Mouse (Mus musculus) midbrain, embryonic 16.5 days (tissue): ENCODE results near the gene Mn1. TPM values are rescaled to one million over a fixed set of nuclear protein-coding genes. Genes with fewer than 3 reads are reported as not detected.

ENCODE experiments used
- ATAC-seq: fragments of 200-750 bp; cut with Nextera tagmentation; 2 replicates; pipeline ENCODE4 v1.8.0; 2017; ENCODE audit warnings: moderate TSS enrichment
- H3K27ac ChIP-seq: fragments of 300-500 bp; sonication (generic); 2 replicates; pipeline ENCODE4 v1.5.1; 2014; ENCODE audit warnings: mild to moderate bottlenecking, low read length, mixed read lengths
- H3K27me3 ChIP-seq: fragments of 300-500 bp; sonication (generic); 2 replicates; pipeline ENCODE4 v1.6.1; 2014; ENCODE audit warnings: low read depth, low read length, mixed read lengths; ENCODE audit not compliant: control insufficient read depth, insufficient read depth
- H3K36me3 ChIP-seq: fragments of 300-500 bp; sonication (generic); 2 replicates; pipeline ENCODE4 v1.6.1; 2014; ENCODE audit warnings: mild to moderate bottlenecking, low read length, moderate library complexity, mixed read lengths; ENCODE audit not compliant: control insufficient read depth, insufficient read depth
- H3K4me1 ChIP-seq: fragments of 300-500 bp; sonication (generic); 2 replicates; pipeline ENCODE4 v1.6.1; 2014; ENCODE audit warnings: mild to moderate bottlenecking, low read length, mixed read lengths; ENCODE audit not compliant: control insufficient read depth, insufficient read depth
- H3K4me2 ChIP-seq: fragments of 300-500 bp; sonication (generic); 2 replicates; pipeline ENCODE4 v1.6.1; 2014; ENCODE audit warnings: mild to moderate bottlenecking, low read length, mixed read lengths
- H3K4me3 ChIP-seq: fragments of 300-500 bp; sonication (generic); 2 replicates; pipeline ENCODE4 v1.5.1; 2014; ENCODE audit warnings: low read depth, mild to moderate bottlenecking, low read length, moderate library complexity, mixed read lengths
- H3K9ac ChIP-seq: fragments of 300-500 bp; sonication (generic); 2 replicates; pipeline ENCODE4 v1.6.1; 2014; ENCODE audit warnings: low read depth, low read length, mixed read lengths
- H3K9me3 ChIP-seq: fragments of 300-500 bp; sonication (generic); replicated peaks from 2 replicates; pipeline ENCODE4 v1.6.1; 2014; ENCODE audit warnings: mild to moderate bottlenecking, low read length, mixed read lengths; ENCODE audit not compliant: control insufficient read depth, poor library complexity, severe bottlenecking
- WGBS: fragments of 180-500 bp; shearing (Covaris S2); extraction: QIAGEN DNeasy Blood & Tissue Kit; methylation state at CpG from one replicate; pipeline ENCODE4 v1.1.7; 2014; 5-methylcytosine and 5-hydroxymethylcytosine counted together
- polyA plus RNA-seq: library from polyadenylated mRNA; unstranded; fragments of >200 nt; fragmentation: Nextera tagmentation; extraction: Ambion mirVana; gene quantifications from 2 replicates; pipeline ENCODE4 v1.2.1, GENCODE M21; 2015

Mn1 gene
- polyA plus RNA-seq, 1 experiment from 2014 or later, result 50.3 TPM

- H3K4me1 ChIP-seq, result peaks cover 69% of the 10 kb centered on the region
Measured at GRCm38 (mm10) chr5:111423616-111424015, 6.5 kb downstream of the Mn1 start.

DNA sequence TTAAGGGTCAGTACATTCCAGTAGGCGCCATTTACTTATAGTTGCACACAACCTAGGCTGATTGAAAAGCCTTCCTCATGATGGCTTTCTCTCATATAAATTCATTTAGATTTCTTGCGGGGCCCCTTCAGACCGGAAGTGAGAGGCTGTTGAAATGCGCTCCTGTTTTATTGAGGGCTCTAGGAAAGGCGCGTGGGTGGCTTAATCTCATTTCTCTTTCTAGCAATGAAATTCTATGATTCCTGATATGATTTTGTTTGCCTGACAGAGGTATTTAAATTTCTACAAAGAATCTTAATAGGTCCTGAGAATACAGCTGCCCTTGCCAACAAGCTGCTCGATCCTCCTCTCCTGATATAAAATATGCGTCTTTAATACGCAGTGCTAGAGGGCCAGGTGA, 8.7 kb downstream of the Mn1 start:
- Histone ChIP-seq H3K36me3 (no peaks in the 10 kb centered on the region), H3K4me1 (peaks cover 79% of the 10 kb centered on the region), H3K4me2 (peak overlapping the region; percentile 98), H3K4me3 (peak overlapping the region; percentile 77), H3K27ac (peak overlapping the region; percentile 24), H3K9ac (peak overlapping the region; percentile 40), H3K9me3 (no peaks in the 10 kb centered on the region), H3K27me3 (no peaks in the 10 kb centered on the region)
- ATAC-seq, result no peak
- 34% methylated on average over 9 of the region's 9 CpGs for WGBS

More at GRCm38 (mm10) chr5:111423616-111424015, 6.5 kb downstream of the Mn1 start:
- peak overlapping the region; percentile 77 for H3K4me3 ChIP-seq
- H3K27ac ChIP-seq, result peak overlapping the region; percentile 71
- H3K4me2 ChIP-seq, result peak overlapping the region; percentile 98
- WGBS, result 18% methylated on average over 4 of the region's 4 CpGs
- H3K9ac ChIP-seq, result peak overlapping the region; percentile 95
- no peaks in the 10 kb centered on the region for H3K27me3 ChIP-seq
- no peaks in the 10 kb centered on the region for H3K9me3 ChIP-seq
- no peaks in the 10 kb centered on the region for H3K36me3 ChIP-seq
- ATAC-seq, result no peak

- H3K4me2 ChIP-seq, result peak overlapping the region; percentile 98
Measured at GRCm38 (mm10) chr5:111426249-111426648, 9.1 kb downstream of the Mn1 start.

DNA sequence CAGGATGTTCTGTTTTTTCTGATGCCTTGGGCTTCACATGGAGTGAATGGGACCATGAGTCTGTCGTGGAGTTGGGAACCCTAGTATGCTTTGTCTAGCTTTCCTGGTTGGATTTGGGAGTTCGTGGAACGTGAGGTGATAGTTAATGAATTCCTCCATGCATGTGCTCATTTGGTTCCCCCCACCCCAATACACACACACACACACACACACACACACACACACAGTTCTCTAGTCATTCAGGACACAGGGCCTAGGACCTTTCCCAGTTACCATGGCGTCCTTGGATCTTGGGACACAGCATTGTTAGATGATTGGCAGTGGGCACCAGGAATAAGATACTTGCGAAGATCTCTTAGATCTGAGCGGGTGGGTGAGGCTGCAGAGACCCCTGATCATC, 11.7 kb downstream of the Mn1 start:
- 30% methylated on average over 6 of the region's 6 CpGs for WGBS
- peak overlapping the region; percentile 22 for H3K4me3 ChIP-seq

More at GRCm38 (mm10) chr5:111426249-111426648, 9.1 kb downstream of the Mn1 start:
- Histone ChIP-seq H3K9me3 (no peaks in the 10 kb centered on the region), H3K4me3 (peak overlapping the region; percentile 77), H3K4me1 (peaks cover 81% of the 10 kb centered on the region), H3K27me3 (no peaks in the 10 kb centered on the region), H3K36me3 (no peaks in the 10 kb centered on the region), H3K9ac (peak overlapping the region; percentile 40), H3K27ac (peak overlapping the region; percentile 24)
- 21% methylated on average over 5 of the region's 5 CpGs for WGBS
- ATAC-seq, result no peak

GRCm38 (mm10) chr5:111429726-111430125, 12.6 kb downstream of the Mn1 start:
- Histone ChIP-seq H3K4me3 (peak overlapping the region; percentile 22), H3K4me1 (peaks cover 91% of the 10 kb centered on the region), H3K9ac (peak overlapping the region; percentile 60), H3K27me3 (no peaks in the 10 kb centered on the region), H3K9me3 (no peaks in the 10 kb centered on the region), H3K4me2 (peak overlapping the region; percentile 98), H3K27ac (peak overlapping the region; percentile 70), H3K36me3 (no peaks in the 10 kb centered on the region)
- WGBS, result 17% methylated on average over 7 of the region's 7 CpGs
- no peak for ATAC-seq

More for the DNA sequence above, 11.7 kb downstream of the Mn1 start:
- no peaks in the 10 kb centered on the region for H3K27me3 ChIP-seq
- peak overlapping the region; percentile 98 for H3K4me2 ChIP-seq
- no peaks in the 10 kb centered on the region for H3K36me3 ChIP-seq
- H3K4me1 ChIP-seq, result peaks cover 89% of the 10 kb centered on the region
- H3K9me3 ChIP-seq, result no peaks in the 10 kb centered on the region
- peak overlapping the region; percentile 60; the same call in 1 of the 2 replicates for H3K9ac ChIP-seq
- peak overlapping the region; percentile 70; the same call in 1 of the 2 replicates for H3K27ac ChIP-seq
- ATAC-seq, result no peak

DNA sequence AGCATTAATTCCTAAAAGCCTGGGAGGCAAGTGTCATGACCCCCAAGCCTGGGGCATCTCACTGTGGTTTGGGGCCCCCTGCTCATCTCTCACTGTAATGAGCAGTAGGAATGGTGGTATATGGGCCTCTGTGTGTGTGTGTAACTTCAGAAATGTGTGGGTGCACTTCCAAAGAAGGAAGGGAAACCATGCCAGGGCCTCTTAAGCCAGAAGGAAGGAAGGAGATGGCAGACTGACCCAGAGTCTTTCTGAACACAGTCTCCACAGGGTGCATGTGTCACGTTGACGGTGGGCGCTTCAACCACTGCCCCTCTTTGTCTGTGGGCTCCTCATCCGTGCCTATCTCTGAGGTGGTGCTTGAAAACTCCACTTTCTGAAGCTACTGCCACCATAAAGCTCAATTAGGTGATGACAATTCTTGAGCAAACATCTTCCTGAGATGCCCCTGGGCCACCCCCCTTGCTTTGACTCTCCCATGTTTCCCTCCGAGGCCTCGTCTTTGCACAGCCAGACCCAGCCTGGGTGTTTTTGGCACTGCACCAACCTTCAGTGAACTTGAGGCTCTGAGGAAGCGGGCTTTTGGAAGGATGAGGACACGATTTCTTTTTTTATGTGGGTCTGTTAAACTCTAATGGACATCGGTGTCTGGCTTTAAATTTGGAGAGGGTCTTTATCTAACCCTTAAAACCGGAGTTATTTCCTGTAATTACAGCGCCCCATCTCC, 14.0 kb downstream of the Mn1 start:
- Histone ChIP-seq H3K9me3 (no peaks in the 10 kb centered on the region), H3K9ac (peak overlapping the region; percentile 37), H3K36me3 (no peaks in the 10 kb centered on the region), H3K4me2 (peak overlapping the region; percentile 98), H3K4me1 (peaks cover 83% of the 10 kb centered on the region), H3K4me3 (no peak overlapping the region), H3K27ac (peak overlapping the region; percentile 5; the same call in 1 of the 2 replicates), H3K27me3 (no peaks in the 10 kb centered on the region)
- ATAC-seq, result no peak
- 40% methylated on average over 11 of the region's 11 CpGs for WGBS

DNA sequence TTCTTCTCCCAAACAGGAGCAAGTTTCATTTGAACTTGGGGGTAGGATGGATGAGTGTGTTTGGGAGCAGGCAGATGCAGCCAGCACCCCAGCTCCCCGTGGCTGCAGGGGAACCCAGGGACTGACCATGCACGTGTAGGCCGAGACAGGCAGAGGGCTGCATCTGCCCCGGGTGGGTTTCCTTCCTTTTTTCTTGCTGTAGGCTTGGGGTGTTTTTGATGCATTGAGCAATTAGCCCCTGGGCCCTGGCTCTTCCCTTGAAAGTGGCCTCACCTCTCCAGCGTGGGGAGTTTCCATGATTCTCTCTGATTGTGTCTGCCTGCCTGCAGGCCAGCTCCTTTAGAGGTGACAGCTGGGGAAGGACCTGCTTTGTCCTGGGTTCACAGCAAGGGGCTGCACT, 15.7 kb downstream of the Mn1 start:
- no peaks in the 10 kb centered on the region for H3K27me3 ChIP-seq
- 0 out of 2 replicates have a peak overlapping the region, but pooled peaks have one; percentile 32 for H3K9ac ChIP-seq
- WGBS, result 19% methylated on average over 5 of the region's 5 CpGs
- H3K4me2 ChIP-seq, result peak overlapping the region; percentile 33; the same call in 1 of the 2 replicates
- no peaks in the 10 kb centered on the region for H3K36me3 ChIP-seq
- H3K4me3 ChIP-seq, result no peak overlapping the region
- ATAC-seq, result no peak
- peak overlapping the region; percentile 19 for H3K27ac ChIP-seq
- peaks cover 77% of the 10 kb centered on the region for H3K4me1 ChIP-seq
- no peaks in the 10 kb centered on the region for H3K9me3 ChIP-seq

GRCm38 (mm10) chr5:111434342-111434842, 17.2 kb downstream of the Mn1 start:
- WGBS, result 29% methylated on average over 16 of the region's 16 CpGs
- Histone ChIP-seq H3K36me3 (no peaks in the 10 kb centered on the region), H3K4me2 (peak overlapping the region; percentile 36), H3K27ac (peak overlapping the region; percentile 40; the same call in 1 of the 2 replicates), H3K9me3 (no peaks in the 10 kb centered on the region), H3K27me3 (no peaks in the 10 kb centered on the region), H3K4me3 (no peak overlapping the region), H3K9ac (peak overlapping the region; percentile 22; the same call in 1 of the 2 replicates), H3K4me1 (peaks cover 65% of the 10 kb centered on the region)
- 0 out of 2 replicates have a peak, but pooled peaks have one; percentile 26 for ATAC-seq

- no peak for ATAC-seq
- H3K27ac ChIP-seq, result no peak overlapping the region
- peaks cover 46% of the 10 kb centered on the region for H3K4me1 ChIP-seq
- H3K9ac ChIP-seq, result no peak overlapping the region
- 84% methylated on average over 7 of the region's 7 CpGs for WGBS
- H3K4me3 ChIP-seq, result no peak overlapping the region
- H3K4me2 ChIP-seq, result no peak overlapping the region
- no peaks in the 10 kb centered on the region for H3K36me3 ChIP-seq
- no peaks in the 10 kb centered on the region for H3K9me3 ChIP-seq
- no peaks in the 10 kb centered on the region for H3K27me3 ChIP-seq
Measured at GRCm38 (mm10) chr5:111436260-111436659, 19.1 kb downstream of the Mn1 start.
